Mouse (Mus musculus): Measurements from ENCODE around the gene Gm39566.

Gm39566 gene

DNA sequence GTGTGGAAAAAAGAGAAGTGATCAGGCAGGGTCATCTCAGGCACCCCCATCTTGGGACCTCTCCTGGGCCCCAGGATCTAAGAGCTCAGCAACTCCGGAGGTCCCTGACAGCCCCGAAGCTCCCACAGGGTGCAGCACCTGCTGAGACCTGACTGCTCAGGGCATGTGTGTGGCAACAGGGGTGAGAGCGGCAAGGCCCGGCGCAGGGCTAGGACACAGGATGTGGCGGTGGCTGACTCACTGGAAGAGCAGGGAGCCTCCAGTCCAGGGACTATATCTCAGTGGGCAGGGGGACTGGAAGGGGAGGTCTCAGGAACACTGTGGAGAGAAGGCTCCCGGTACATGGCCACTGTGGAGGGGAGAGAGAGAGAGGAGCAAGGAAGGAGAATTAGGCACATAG is 17.2 kb downstream of the Gm39566 start:
- no peak for DNase-seq (ENCODE audit: low read depth, low spot score)

DNA sequence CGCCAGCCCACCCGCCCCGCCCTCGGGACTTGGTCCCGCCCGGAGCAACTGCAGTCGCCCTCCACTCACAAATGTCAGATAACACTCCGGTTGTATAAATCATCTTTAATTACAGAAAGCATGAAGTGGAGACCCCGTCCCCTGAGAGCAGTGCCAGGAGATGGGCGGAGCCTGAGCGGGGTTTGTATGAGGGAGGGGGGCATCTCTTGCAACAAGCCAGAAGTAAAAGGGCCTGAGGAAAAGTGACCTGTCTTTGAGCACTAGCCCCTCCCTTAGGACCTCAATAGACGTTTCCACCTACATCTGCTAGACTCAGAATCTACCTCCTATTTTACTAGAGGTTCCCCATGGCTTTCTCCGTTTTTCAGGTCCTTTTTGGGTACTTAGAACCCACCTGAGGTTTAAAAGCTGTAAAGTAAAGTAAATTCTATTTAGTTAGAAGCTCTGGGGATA is 19.1 kb downstream of the Gm39566 start:
- no peak for DNase-seq (ENCODE audit: low read depth, low spot score)

DNA sequence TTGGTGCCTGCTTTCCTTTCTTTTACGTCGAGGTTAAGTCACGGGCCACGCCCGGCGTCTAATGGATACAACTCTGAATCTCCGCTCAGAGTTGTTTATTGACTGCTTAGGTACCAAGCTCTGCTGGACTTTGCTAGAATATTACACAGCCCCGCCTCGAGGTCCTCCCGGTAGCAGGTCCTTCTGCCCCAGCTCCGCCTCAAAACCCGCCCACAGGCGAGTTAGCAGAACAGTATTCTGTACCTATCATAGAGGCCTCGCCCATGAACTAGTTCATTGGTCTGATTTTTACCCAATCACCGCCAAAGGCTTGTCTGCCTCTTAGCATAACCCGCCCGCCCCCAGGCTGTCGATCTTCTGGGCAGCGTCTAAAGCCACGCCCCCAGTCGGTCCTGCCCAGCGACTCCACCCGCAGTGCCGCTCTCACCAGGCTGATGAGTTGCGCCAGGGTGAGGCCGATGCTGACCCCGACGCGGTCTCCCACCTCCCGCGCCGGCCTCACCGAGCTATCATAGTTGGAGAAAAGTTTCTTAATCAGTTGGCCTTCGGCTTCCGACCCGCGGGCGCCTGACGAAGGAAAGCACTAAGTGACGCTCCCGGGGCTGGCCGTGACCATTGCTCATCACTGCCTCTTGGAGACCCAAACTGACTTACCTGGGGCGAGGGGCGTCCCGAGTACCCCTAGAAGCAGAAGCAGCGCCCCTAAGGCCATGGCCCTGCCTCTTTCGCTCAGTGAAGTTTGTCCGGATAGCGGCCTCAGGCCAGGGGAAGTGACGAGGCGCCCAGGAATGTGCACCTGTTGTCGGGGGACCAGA is 19.7 kb downstream of the Gm39566 start, which contains the start of gene Chrnb1:
Gene Chrnb1 (minus strand): TSS at position 776 of the 815 bp plus-strand sequence.
- DNase-seq (ENCODE audit: low read depth, low spot score): peak; percentile 96

DNA sequence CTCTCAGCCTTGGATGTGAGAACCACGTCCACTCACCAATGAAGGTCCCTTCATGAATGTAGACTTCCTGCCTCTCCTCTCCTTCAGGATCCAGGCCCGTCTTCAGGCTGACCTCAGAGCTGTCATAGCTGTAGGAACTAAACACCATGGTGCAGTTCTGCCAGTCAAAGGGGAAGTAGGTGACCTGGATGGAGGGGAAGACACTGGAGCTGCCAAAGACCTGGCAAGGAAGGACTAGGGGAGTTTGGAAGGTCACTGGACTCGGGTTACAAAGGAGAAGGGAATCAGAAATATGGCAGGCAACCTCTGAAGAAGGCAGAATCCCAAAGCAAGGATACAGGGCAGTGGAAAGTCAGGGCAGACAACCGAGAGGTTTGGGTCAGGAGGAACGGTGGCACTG is 21.7 kb downstream of the Gm39566 start:
- DNase-seq (ENCODE audit: low read depth, low spot score): peak; percentile 54

DNA sequence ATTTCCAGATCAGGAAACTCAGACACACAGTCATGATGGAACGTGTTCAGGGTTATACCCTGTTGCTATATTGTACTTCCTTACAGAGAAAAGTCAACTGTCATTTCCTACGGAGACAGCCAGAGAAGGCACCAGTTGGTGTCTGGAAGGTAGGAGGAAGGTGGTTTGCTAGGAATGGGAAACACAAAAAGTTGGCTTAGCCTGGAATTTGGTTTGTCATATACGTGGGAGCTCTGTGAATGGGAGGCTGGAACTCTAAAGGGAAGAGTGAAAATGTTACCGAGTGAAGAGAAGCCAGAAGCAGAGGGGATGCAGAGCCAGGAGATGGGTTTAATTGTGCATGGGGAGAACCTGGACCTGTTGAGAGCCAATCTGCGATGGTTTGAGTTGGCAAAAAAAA is 23.7 kb downstream of the Gm39566 start:
- no peak for DNase-seq (ENCODE audit: low read depth, low spot score)

DNA sequence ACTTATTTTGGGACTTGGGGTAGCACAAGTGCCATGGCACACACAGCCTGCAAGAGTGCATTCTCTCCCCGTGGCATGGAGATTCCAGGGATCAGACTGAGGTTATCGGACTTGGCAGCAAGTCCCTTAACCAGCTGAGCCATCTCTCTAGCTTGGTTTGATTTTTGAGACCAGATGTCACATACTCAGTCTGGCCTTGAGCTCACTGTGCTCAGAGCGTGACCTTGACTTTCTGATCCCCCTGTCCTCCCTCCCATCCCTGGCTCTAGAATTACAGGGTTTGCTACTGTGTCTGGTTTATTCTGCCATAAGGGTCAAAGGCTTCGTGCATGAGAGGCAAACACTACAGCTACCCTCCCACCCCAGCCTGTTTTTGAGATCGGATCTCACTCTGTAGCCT is 25.7 kb downstream of the Gm39566 start:
- no peak for DNase-seq (ENCODE audit: low read depth, low spot score)

DNA sequence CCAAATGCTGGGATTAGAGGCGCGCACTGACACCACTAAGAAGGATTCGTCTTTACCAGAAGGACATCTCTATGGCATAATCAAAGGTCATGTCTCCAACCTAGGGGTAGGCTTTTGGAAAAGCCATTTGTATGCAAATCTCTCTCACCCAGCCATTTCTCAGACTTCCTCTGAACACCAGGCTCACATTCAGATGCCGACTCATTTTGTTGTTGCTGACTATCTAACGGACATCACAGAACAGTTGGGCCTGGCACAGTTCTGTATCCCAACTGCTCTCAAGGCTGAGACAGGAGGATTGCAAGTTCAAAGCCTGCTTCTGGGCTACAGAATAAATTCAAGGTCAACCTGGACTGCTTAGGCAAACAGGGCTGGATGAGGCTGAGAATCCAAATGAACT is 27.8 kb downstream of the Gm39566 start:
- no peak for DNase-seq (ENCODE audit: low read depth, low spot score)

DNA sequence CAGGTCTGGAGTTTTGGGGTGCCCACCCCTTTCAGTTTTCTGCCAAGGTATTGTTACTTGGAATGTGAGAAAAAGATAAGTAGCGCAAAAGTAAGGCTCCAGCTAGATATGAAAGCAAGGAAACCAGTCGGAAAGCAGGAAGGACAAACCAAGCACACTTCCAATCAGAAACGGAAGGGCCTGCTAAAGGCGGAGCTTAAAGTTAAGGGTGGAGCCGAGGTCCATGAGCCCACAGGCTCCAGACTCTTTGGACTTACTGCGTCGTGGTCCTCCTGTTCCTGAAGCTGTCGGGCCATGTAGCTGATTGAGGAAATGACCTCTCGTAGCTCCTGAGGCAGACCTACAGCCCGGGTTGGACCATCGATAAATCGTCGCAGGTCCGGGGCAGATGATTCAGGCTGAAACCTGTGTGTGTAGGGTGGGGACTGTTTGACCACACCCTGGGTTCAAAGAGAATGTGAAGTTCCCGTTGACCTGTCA is 30.3 kb downstream of the Gm39566 start:
- DNase-seq (ENCODE audit: low read depth, low spot score): no peak

DNA sequence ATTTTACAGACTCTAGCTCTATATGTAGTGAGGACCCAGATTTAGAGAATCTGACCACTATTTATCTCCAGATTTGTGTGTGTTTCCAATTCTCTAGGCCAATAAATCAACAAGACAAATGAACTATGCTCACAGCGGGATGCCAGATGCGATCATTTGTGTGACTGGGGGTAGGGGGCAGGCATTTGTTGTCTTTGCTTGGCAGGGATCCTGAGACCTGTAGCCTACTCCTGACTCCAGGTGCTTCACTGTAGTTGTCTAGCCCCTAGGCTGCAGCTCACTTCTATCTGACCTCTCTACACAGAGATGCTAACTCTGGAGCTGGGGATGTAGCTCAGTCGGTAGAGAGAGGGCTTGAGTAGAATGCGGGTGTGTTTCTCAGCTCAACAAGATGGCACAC is 33.3 kb downstream of the Gm39566 start:
- DNase-seq (ENCODE audit: low read depth, low spot score): no peak

DNA sequence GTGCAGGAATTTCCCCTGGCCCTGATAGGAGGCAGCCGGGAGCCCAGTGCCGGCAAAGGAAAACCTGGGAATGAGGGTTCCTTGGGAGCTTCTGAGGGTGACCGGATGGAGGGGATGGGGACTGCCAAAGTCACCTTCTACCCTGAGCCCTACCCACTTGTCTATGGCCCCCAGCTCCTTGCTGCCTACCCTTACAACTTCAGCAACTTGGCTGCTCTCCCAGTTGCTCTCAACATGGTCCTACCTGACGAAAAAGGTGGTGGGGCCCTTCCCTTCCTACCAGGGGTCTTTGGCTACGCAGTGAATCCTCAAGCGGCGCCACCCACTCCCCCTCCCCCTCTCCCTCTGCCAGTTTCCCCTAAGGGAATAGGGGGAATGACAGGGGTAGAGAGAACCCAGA is 36.1 kb downstream of the Gm39566 start:
- no peak for DNase-seq (ENCODE audit: low read depth, low spot score)

DNA sequence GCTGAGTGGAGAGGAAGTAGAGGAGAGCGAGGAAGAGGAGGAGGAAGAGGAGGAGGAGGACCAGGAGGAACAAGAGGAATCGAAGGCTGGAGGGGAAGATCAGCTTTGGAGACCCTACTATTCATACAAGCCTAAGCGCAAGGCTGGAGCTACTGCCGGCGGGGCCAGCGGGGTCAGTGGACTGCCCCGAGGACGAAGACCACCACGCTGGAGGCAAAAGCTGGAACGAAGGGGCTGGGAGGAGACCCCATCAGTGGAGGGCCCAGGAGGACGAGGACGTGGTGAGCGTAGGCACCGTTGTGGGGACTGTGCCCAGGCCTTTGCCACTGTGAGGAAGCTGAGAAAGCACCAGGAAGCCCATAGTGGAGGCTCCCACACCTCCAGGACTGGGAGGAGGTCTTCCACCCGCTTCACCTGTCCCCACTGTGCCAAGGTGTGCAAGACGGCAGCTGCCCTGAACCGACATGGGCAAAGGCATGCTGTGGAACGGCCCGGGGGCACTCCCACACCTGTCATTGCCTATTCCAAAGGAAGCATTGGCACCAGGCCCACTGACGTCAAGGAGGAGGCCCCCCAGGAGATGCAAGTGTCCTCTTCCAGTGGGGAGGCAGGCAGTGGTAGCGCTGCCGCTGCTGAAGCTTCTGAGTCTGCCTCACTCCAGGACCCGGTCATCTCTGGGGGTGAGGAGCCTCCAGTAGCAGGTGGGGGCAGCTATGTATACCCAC is 36.7 kb downstream of the Gm39566 start:
- DNase-seq (ENCODE audit: low read depth, low spot score): no peak

DNA sequence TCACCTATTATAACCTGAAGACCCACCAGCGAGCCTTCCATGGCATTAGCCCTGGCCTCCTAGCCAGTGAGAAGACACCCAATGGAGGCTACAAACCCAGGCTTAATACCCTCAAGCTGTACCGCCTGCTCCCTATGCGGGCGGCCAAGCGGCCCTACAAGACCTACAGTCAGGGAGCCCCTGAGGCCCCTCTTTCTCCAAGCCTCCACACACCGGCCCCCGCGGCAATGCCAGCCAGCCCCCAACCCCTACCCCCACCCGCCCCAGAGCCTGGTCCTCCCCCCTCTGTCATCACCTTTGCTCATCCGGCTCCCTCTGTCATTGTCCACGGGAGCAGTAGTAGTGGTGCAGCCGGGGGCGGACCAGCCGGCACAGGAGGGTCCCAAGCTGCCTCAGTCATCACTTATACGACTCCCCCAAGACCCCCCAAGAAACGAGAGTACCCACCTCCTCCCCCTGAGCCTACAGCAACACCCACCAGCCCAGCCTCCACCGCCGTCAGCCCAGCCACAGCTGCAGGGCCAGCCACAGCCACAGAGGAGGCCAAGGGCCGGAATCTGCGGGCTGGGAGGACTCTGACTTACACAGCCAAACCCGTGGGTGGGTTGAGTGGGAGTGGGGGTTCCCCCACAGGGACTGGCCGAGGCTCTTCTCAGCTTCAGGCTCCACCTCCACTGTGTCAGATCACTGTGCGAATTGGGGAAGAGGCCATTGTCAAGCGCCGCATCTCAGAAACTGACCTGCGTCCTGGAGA is 37.4 kb downstream of the Gm39566 start:
- DNase-seq (ENCODE audit: low read depth, low spot score): no peak

DNA sequence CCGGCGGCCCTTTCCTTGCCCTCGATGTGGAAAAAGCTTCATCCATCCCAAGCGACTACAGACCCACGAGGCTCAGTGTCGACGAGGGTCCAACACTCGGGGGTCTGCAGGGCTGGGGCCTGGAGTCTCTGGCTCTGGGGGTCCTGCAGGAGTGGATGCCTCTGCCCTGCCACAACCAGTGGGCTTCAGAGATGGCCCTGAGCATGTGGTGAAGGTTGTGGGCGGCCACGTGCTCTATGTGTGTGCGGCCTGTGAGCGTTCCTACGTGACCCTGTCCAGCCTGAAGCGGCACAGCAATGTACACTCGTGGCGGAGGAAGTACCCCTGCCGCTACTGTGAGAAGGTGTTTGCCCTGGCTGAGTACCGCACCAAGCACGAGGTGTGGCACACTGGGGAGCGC is 38.6 kb downstream of the Gm39566 start:
- no peak for DNase-seq (ENCODE audit: low read depth, low spot score)

DNA sequence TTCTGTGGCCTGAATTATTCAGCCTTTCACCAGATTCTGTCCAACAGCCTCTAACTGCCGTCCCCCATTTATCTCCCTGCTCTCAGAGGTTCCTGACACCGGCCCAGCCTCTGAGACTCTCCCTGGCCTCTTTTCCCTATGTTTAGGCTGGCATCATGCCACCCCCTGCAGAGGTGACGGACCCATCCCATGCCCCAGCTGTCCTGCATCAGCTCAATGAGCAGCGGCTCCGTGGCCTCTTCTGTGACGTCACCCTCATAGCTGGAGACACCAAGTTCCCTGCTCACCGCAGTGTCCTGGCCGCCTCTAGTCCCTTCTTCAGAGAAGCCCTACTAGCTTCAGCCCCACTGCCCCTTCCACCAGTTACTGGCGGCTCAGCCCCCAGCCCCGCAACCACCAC is 39.4 kb downstream of the Gm39566 start:
- no peak for DNase-seq (ENCODE audit: low read depth, low spot score)

DNA sequence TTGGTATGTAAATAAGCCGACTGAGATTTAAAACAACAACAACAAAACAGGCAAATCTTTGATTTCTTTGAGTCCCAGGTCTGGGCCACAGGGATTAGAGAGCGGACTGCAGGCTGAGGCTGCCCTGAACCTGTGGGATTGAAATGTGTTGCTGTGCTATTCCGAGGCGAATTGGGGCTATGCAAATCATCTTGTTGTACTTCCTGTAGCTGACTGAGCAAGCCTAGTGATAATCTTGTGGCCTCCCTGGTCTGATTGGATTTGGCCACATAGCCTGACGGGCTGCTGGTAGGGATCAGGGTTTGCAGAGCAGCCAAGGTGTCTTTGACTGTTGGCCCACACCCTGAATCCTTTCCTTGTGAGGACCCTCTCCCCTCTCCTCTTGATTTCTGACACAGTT is 40.1 kb downstream of the Gm39566 start:
- DNase-seq (ENCODE audit: low read depth, low spot score): no peak

DNA sequence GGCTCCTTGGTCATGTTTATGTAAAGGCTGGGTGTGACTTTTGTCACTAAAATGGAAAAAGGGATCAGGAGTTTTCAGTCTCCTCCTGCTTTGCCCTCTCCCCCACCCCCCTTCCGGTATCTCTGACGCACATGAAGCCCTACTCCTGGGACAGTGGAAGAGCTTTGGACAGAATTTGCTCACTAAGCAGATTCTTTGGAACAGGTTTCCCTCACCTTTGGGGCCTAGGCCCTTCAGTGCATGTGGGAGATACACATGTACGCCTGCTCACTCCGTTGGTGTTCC is 47.5 kb downstream of the Gm39566 start:
- DNase-seq (ENCODE audit: low read depth, low spot score): no peak

DNA sequence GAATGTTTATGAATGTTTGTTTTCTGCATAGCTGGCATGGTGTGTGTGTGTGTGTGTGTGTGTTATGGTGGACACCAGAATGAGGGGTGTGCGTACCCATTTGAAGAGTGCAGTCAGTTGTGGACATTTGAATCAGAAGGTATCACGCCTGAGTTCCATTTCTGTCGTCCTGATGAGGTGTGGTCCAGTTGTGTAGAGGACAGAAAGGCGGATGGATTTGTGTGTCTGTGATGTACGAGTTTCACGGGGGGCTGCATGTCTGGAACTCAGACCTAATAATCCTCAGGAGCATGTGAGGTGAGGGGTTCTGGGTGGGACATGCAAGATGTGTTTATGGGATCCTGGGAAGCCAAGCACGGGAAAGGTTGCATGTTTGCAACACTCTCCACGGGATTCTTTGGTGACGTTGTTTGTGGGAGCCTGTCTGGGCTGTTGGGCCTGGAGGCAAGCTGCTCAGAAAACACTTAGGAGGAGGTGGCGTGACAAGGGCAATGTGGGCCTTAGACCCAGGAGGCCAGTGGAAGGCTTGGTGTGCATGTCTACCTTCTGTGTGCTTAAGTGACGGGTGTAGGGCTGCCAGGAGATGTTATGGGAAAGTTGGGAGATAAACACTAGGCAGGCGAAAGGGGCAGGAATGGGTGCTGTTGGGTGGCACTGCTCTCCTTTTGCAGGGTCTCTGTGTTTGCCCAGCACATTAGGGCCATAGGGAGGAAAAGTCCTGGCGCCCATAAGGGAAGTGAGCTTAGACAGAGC is 48.0 kb downstream of the Gm39566 start:
- no peak for DNase-seq (ENCODE audit: low read depth, low spot score)

DNA sequence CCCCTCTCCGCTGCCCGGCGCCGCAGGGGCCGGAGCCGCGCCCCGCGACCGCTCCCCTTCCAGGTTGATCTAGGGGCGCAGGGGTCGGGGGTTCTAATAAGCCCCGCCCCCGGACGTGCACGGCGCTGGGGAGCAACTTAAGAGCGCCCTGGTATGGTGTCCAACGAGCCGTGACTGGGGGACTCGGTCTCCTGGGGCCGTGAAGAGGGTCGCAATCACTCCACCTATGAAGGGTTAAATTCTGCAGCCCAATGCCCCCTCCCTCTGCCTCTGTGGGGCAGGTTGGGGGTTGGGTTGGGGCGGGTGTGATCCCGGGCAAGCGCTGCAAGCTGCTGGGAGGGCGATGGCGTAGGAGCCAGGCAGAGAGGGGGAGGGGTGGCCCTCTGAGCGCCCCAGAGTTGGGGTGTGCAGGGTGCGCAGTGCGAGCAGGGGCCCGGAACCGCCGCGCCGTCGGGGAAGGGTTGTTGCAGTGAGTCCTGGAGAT is 48.9 kb downstream of the Gm39566 start:
- DNase-seq (ENCODE audit: low read depth, low spot score): no peak

DNA sequence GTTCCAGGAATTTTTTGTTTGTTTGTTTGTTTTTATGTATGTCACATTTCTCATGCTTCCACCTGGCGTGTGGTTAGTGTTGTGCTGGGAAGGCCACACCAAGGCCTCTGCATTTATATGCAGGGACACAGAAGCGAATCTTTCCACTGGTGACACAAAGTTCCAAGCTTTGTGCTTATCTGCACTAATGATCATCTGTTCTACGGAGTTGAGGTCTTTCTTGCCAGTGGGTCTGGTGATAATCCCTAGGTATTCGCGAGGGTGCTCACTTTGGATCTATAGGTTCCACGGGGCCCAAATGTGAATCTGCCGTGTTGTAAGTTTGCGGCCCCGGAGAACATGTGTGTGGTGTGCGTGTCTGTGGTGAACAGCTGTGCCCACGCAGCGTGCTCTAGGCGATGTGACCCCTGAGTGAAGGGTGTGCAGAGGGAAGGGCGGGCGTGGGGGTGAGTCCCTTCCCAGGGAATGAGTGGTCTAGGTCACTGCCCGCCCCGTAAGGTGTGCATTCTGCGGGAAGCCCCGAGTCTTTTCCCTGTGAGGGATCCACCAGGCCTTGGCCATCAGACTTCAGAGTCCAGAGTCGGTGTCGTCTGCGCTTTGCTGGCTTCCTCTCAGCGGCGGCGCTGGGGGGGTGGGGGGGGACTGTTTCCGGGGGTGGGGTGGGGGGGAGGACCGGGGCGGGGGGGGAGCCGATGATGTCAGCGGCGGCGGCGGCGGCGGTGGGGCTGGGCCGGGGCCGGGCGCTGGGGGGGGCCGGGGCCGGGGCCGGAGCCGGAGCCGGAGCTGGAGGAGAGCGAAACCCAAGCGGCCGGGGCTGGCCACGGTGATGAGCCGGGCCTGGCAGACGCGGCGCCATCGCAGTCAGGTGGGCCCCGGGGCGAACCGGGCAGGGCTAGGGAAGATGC is 49.6 kb downstream of the Gm39566 start, which contains the start of gene Zbtb4:
Gene Zbtb4 (plus strand): TSS at position 692 of the 905 bp plus-strand sequence.
- peak; percentile 55 for DNase-seq (ENCODE audit: low read depth, low spot score)

DNA sequence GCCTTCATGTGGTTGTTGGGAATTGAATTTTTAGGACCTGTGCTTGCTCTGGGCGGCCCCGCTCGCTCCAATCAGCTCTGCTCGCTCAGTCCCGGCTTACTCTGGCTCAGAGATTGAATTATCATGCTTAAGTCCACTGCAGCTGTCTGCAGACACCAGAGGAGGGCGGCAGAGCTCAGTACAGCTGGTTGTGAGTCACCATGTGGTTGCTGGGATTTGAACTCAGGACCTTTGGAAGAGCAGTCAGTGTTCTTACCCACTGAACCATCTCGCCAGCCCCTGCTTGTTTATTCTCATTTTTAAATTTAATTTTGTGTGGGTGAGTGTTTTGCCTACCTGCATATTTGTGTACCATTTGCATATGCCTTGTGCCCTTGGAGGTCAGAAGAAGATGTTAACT is 51.5 kb downstream of the Gm39566 start:
- DNase-seq (ENCODE audit: low read depth, low spot score): no peak

Data from skeletal muscle tissue, adult 2 months (tissue).